Mouse (Mus musculus): ENCODE measurements around the gene Tnfaip8l1.

DNA sequence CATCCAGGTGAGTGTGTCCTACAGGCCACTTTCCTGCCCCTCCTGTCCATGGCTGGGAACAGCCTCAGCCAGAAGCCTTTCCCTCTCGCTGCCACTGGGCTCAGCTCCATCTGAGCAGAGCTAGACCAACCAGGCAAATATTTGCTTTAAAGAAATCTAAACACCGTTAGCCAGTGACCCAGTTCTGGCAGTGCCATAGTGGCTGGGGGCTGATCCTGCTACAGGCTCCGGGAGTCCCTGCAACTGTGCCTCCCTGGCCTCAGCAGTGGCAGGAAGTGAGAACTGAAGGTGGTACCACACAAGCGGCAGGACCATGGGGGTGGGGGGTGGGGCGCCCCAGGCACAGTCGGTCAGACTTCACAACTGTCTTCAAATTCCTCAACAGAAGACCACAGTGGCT is 50.4 kb downstream of the Tnfaip8l1 start:
- TF ChIP-seq MYOD1 (IDR thresholded peaks at IDR 0.05; ENCODE audit: control insufficient read depth in 1 of 3, insufficient read length in 2 of 3, low read depth in 2 of 3), result no peak
- no peak for TF ChIP-seq POLR2A (IDR thresholded peaks at IDR 0.05; ENCODE audit: insufficient read length, low read depth)
- no peak for TF ChIP-seq TCF12 (IDR thresholded peaks at IDR 0.05; ENCODE audit: insufficient read depth, poor library complexity, severe bottlenecking)
- TF ChIP-seq USF1 (IDR thresholded peaks at IDR 0.05; ENCODE audit: low read depth), result no peak
- no peak for TF ChIP-seq MYOG (IDR thresholded peaks at IDR 0.05; ENCODE audit: control insufficient read depth in 1 of 3, insufficient read depth in 1 of 3, insufficient read length in 2 of 3, low read depth in 2 of 3)
- no peak for TF ChIP-seq POLR2AphosphoS2 (IDR thresholded peaks at IDR 0.05; ENCODE audit: insufficient read length, low read depth)
- TF ChIP-seq MAX (IDR thresholded peaks at IDR 0.05; ENCODE audit: low read depth), result no peak
